Mouse (Mus musculus): ENCODE measurements at regions not wholly inside any gene's neighbourhood (a gene's known extent, or its start where the extent isn't known, plus 50 kb on each side); places are given as distances from the start of the nearest gene placed in this dataset.

DNA sequence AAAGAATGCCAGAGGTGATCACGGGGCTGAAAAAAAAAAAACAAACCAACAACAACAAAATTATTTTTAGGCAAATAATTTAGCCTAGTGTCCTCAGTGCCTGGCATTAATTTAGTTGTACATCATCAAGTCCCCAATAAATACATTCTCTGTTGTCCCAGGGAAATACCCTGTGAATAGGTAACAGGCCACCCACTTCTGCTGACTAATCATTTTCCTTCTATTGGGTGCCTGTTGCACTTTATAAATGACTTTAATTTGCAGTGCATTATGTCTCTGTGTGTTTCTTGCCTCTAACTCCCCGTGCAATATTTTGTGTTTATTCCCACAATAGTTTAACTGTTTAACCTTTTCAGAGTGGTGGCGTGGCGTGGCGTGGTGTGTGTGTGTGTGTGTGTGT, 168.9 kb downstream of the Cbln1 start:
- Histone ChIP-seq H3K27me3 (ENCODE audit: control insufficient read depth, insufficient read depth, low read length) (no peaks in the 10 kb centered on the region), H3K4me1 (ENCODE audit: control insufficient read depth, insufficient read depth, low read length) (no peaks in the 10 kb centered on the region), H3K36me3 (ENCODE audit: control insufficient read depth, insufficient read depth, low read length) (no peaks in the 10 kb centered on the region), H3K9me3 (replicated peaks; ENCODE audit: control insufficient read depth, low read length) (no peaks in the 10 kb centered on the region), H3K4me2 (no peak overlapping the region), H3K27ac (ENCODE audit: low read depth, low read length) (no peak overlapping the region), H3K9ac (ENCODE audit: low read depth, low read length) (no peak overlapping the region), H3K4me3 (ENCODE audit: low read depth, low read length) (no peak overlapping the region)
- WGBS (ENCODE audit: insufficient replicate concordance), result 85% methylated on average over 5 of the region's 5 CpGs
- ATAC-seq (replicated peaks; ENCODE audit: insufficient number of reproducible peaks, low FRiP score, low TSS enrichment), result no peak

DNA sequence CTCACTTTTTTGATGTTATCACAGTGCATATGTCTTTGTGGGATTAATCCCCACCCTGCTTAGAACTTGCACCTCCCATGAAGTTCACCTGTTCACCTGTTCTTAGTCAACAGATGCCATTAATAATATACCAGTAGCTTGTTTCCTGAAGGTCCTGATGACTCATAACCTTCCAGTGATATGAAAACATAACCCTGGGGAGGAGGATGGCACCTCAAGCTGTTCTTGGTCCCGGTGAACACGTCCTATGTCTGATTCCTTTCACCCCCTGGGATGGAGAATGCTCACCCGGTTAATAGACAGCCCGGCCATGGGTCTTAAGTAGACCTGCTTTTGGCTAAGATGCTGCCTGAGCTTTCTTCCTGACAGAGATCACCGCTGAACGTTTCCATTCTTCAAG, 174.6 kb downstream of the Cbln1 start:
- no peak for ATAC-seq (replicated peaks; ENCODE audit: insufficient number of reproducible peaks, low FRiP score, low TSS enrichment)
- Histone ChIP-seq H3K36me3 (ENCODE audit: control insufficient read depth, insufficient read depth, low read length) (no peaks in the 10 kb centered on the region), H3K4me3 (ENCODE audit: low read depth, low read length) (no peak overlapping the region), H3K27me3 (ENCODE audit: control insufficient read depth, insufficient read depth, low read length) (no peaks in the 10 kb centered on the region), H3K4me2 (no peak overlapping the region), H3K4me1 (ENCODE audit: control insufficient read depth, insufficient read depth, low read length) (no peaks in the 10 kb centered on the region), H3K9ac (ENCODE audit: low read depth, low read length) (no peak overlapping the region), H3K9me3 (replicated peaks; ENCODE audit: control insufficient read depth, low read length) (no peaks in the 10 kb centered on the region), H3K27ac (ENCODE audit: low read depth, low read length) (no peak overlapping the region)
- WGBS (ENCODE audit: insufficient replicate concordance), result 74% methylated on average over 6 of the region's 6 CpGs

DNA sequence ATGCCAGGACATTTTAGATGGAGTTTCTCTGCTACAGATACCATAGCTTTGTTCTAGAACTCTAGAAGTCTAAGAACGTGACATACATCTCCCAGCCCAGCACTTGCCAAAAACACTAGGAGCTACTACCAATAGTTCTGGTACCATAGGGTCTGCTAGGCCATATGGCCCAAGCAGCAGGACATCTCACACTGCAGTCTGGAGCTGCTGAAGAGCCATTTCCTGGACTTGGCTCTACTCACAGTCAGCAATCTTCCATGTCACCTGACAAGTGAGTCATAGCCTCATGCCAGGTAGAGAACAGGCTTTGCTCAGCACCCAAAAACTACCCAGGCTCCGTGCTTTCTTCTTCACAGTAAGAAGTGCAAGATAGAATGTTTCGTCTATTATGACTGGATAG, 175.1 kb downstream of the Cbln1 start:
- H3K27ac ChIP-seq (ENCODE audit: low read depth, low read length), result no peak overlapping the region
- H3K4me2 ChIP-seq, result no peak overlapping the region
- no peaks in the 10 kb centered on the region for H3K27me3 ChIP-seq (ENCODE audit: control insufficient read depth, insufficient read depth, low read length)
- H3K4me1 ChIP-seq (ENCODE audit: control insufficient read depth, insufficient read depth, low read length), result no peaks in the 10 kb centered on the region
- no peak overlapping the region for H3K4me3 ChIP-seq (ENCODE audit: low read depth, low read length)
- H3K9ac ChIP-seq (ENCODE audit: low read depth, low read length), result no peak overlapping the region
- no peaks in the 10 kb centered on the region for H3K36me3 ChIP-seq (ENCODE audit: control insufficient read depth, insufficient read depth, low read length)
- 85% methylated on average over 3 of the region's 3 CpGs for WGBS (ENCODE audit: insufficient replicate concordance)
- no peak for ATAC-seq (replicated peaks; ENCODE audit: insufficient number of reproducible peaks, low FRiP score, low TSS enrichment)
- H3K9me3 ChIP-seq (replicated peaks; ENCODE audit: control insufficient read depth, low read length), result no peaks in the 10 kb centered on the region

DNA sequence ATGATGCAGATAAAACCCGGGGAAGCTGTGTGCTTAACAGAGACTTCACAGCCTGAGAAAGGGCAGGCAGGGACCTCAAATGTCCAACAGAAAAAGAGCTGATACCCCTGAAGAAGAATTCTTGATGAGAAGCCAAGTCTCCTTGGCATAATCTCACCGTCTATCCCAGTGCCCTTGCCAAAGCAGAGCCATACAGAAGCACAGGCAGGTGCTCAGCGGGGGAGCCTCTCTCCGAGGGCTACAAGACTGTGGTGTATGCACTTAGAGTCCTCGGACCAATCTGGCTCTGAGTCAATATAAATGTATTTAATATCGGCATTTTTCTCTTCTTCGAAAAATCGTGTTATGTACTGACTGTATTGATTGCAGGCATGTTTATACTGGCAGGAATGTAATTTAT, 186.3 kb downstream of the Cbln1 start:
- no peaks in the 10 kb centered on the region for H3K4me1 ChIP-seq (ENCODE audit: control insufficient read depth, insufficient read depth, low read length)
- H3K36me3 ChIP-seq (ENCODE audit: control insufficient read depth, insufficient read depth, low read length), result no peaks in the 10 kb centered on the region
- H3K27ac ChIP-seq (ENCODE audit: low read depth, low read length), result no peak overlapping the region
- H3K27me3 ChIP-seq (ENCODE audit: control insufficient read depth, insufficient read depth, low read length), result no peaks in the 10 kb centered on the region
- WGBS (ENCODE audit: insufficient replicate concordance), result 78% methylated on average over 8 of the region's 8 CpGs
- no peak for ATAC-seq (replicated peaks; ENCODE audit: insufficient number of reproducible peaks, low FRiP score, low TSS enrichment)
- H3K9ac ChIP-seq (ENCODE audit: low read depth, low read length), result no peak overlapping the region
- no peak overlapping the region for H3K4me2 ChIP-seq
- H3K4me3 ChIP-seq (ENCODE audit: low read depth, low read length), result no peak overlapping the region
- H3K9me3 ChIP-seq (replicated peaks; ENCODE audit: control insufficient read depth, low read length), result no peaks in the 10 kb centered on the region

DNA sequence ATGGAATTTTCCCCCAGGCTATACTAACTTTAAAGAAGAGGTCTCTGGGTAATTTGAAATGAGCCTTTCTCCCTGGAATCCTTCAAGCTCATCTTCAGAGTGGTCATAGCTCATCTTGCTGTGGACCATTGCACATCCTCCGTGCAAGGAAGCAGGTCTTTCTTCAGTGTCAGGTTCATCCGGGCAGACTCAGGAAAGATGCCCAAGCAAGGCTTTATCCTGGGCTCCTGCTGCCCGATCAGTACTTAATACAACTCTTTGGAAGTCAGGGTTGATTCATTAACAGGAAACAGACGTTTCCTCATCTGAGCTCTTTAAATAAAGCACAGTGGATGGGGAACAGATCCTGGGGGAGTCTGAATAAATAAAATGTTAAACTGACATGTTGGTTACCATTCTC, 188.1 kb downstream of the Cbln1 start:
- Histone ChIP-seq H3K4me3 (ENCODE audit: low read depth, low read length) (no peak overlapping the region), H3K9me3 (replicated peaks; ENCODE audit: control insufficient read depth, low read length) (no peaks in the 10 kb centered on the region), H3K4me1 (ENCODE audit: control insufficient read depth, insufficient read depth, low read length) (no peaks in the 10 kb centered on the region), H3K27ac (ENCODE audit: low read depth, low read length) (no peak overlapping the region), H3K27me3 (ENCODE audit: control insufficient read depth, insufficient read depth, low read length) (no peaks in the 10 kb centered on the region), H3K36me3 (ENCODE audit: control insufficient read depth, insufficient read depth, low read length) (no peaks in the 10 kb centered on the region), H3K4me2 (no peak overlapping the region), H3K9ac (ENCODE audit: low read depth, low read length) (no peak overlapping the region)
- 58% methylated on average over 4 of the region's 4 CpGs for WGBS (ENCODE audit: insufficient replicate concordance)
- ATAC-seq (replicated peaks; ENCODE audit: insufficient number of reproducible peaks, low FRiP score, low TSS enrichment), result no peak

DNA sequence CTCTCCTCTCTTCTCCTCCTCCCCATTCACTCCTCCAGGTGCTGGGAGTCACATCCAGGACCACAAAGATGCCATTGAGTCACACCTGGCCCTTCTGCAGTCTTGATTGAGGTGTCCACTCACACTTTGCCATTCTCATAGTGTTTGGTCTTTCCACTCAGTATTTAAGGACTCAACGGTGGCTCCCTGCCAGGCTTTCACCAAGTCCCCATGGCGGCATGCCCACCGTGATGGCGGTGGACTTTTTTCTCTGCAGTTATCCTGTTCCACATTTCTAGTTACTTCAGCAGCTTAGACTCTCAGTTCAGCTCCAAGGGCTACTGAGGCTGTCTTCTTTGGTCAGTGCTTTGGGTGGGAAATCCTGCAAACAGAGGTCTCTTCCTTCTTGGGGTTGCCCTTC, 189.9 kb downstream of the Cbln1 start:
- 95% methylated on average over 4 of the region's 4 CpGs for WGBS (ENCODE audit: insufficient replicate concordance)
- no peak for ATAC-seq (replicated peaks; ENCODE audit: insufficient number of reproducible peaks, low FRiP score, low TSS enrichment)
- Histone ChIP-seq H3K4me1 (ENCODE audit: control insufficient read depth, insufficient read depth, low read length) (no peaks in the 10 kb centered on the region), H3K4me3 (ENCODE audit: low read depth, low read length) (no peak overlapping the region), H3K27me3 (ENCODE audit: control insufficient read depth, insufficient read depth, low read length) (no peaks in the 10 kb centered on the region), H3K27ac (ENCODE audit: low read depth, low read length) (no peak overlapping the region), H3K4me2 (no peak overlapping the region), H3K9me3 (replicated peaks; ENCODE audit: control insufficient read depth, low read length) (no peaks in the 10 kb centered on the region), H3K9ac (ENCODE audit: low read depth, low read length) (no peak overlapping the region), H3K36me3 (ENCODE audit: control insufficient read depth, insufficient read depth, low read length) (no peaks in the 10 kb centered on the region)

DNA sequence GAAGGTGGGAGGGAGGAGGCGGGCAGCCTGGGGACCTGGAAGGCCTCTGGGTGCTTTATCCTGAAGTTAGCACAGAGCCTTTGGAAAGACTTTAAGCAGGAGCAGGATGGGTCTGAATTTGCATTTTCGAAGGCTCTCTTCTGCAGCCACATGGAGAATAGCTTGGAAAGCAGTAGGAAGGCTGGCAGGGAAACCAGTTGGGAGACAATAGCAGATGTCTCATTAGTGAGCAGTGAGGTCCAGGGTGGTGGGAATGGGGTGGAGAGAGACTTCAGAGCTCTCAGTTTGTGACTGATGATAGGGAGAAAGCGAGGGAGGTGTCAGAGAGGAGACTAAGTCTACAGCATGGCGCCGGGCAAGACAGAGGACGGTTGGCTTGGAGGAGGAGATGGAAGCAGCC, 199.1 kb downstream of the Cbln1 start:
- ATAC-seq (replicated peaks; ENCODE audit: insufficient number of reproducible peaks, low FRiP score, low TSS enrichment), result no peak
- H3K9ac ChIP-seq (ENCODE audit: low read depth, low read length), result no peak overlapping the region
- H3K9me3 ChIP-seq (replicated peaks; ENCODE audit: control insufficient read depth, low read length), result no peaks in the 10 kb centered on the region
- H3K27ac ChIP-seq (ENCODE audit: low read depth, low read length), result no peak overlapping the region
- H3K36me3 ChIP-seq (ENCODE audit: control insufficient read depth, insufficient read depth, low read length), result no peaks in the 10 kb centered on the region
- no peak overlapping the region for H3K4me2 ChIP-seq
- WGBS (ENCODE audit: insufficient replicate concordance), result 59% methylated on average over 6 of the region's 6 CpGs
- H3K4me1 ChIP-seq (ENCODE audit: control insufficient read depth, insufficient read depth, low read length), result peaks cover 14% of the 10 kb centered on the region; the same call in 1 of the 2 replicates
- H3K27me3 ChIP-seq (ENCODE audit: control insufficient read depth, insufficient read depth, low read length), result no peaks in the 10 kb centered on the region
- no peak overlapping the region for H3K4me3 ChIP-seq (ENCODE audit: low read depth, low read length)

DNA sequence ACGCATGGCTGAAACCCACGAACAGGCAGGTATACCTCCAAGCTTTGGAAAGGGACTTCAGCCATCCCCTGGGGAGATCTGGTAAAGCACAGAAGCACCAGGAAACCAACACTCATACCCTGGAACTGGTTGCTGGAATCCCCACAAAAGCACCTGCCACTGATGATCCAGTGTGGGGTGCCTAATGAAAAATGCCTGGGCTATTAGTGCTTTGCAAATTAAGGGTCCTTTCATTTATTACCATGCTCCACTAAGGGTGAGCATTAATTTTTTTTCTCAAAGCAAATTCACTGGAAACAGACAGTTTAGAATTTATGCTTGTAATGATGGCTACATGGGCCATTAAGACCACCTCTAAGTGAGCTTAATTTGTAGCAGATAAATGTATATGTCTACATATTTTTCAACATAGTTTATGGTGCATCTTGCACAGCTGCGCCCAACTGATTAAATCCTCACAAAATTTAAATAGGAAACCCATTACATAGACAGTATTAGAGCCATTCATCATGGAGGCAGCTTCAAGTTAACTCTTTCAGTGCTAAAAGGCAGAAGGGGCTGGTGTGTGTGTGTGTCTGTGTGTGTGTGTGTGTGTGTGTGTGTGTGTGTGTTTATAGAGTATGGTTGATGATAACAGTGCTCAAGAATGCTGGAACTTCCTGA, 201.8 kb downstream of the Cbln1 start:
- no peaks in the 10 kb centered on the region for H3K27me3 ChIP-seq (ENCODE audit: control insufficient read depth, insufficient read depth, low read length)
- H3K4me3 ChIP-seq (ENCODE audit: low read depth, low read length), result no peak overlapping the region
- no peak for ATAC-seq (replicated peaks; ENCODE audit: insufficient number of reproducible peaks, low FRiP score, low TSS enrichment)
- WGBS (ENCODE audit: insufficient replicate concordance), result 81% methylated on average over 3 of the region's 3 CpGs
- H3K4me2 ChIP-seq, result no peak overlapping the region
- H3K36me3 ChIP-seq (ENCODE audit: control insufficient read depth, insufficient read depth, low read length), result no peaks in the 10 kb centered on the region
- H3K9me3 ChIP-seq (replicated peaks; ENCODE audit: control insufficient read depth, low read length), result no peaks in the 10 kb centered on the region
- H3K4me1 ChIP-seq (ENCODE audit: control insufficient read depth, insufficient read depth, low read length), result peaks cover 14% of the 10 kb centered on the region; the same call in 1 of the 2 replicates
- H3K27ac ChIP-seq (ENCODE audit: low read depth, low read length), result no peak overlapping the region
- no peak overlapping the region for H3K9ac ChIP-seq (ENCODE audit: low read depth, low read length)

DNA sequence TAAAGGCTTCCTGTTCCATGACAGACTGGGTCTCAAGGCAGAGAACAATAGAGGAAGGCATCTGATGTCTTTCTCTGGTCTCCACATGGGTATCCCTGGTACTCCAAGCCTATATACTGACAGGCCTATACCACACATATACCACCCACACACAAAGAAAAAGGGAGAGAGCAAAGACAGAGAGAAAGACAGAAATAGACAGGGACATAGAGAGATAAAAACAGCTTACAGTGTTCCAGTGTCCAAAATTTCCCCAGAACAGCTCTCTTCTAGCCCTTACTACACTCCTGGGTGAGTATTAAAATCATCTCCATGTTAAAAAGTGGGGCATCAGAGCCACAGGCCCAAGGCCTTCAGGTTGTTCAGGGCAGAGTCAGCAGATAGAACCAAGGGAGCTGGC, 204.2 kb downstream of the Cbln1 start:
- no peak for ATAC-seq (replicated peaks; ENCODE audit: insufficient number of reproducible peaks, low FRiP score, low TSS enrichment)

More for the DNA sequence above, 204.2 kb downstream of the Cbln1 start:
- no peaks in the 10 kb centered on the region for H3K36me3 ChIP-seq (ENCODE audit: control insufficient read depth, insufficient read depth, low read length)
- no peak overlapping the region for H3K4me3 ChIP-seq (ENCODE audit: low read depth, low read length)
- H3K27me3 ChIP-seq (ENCODE audit: control insufficient read depth, insufficient read depth, low read length), result no peaks in the 10 kb centered on the region
- H3K9ac ChIP-seq (ENCODE audit: low read depth, low read length), result no peak overlapping the region
- no peak overlapping the region for H3K4me2 ChIP-seq
- peaks cover under 1% of the 10 kb centered on the region; the same call in 1 of the 2 replicates for H3K4me1 ChIP-seq (ENCODE audit: control insufficient read depth, insufficient read depth, low read length)
- no peaks in the 10 kb centered on the region for H3K9me3 ChIP-seq (replicated peaks; ENCODE audit: control insufficient read depth, low read length)
- no peak overlapping the region for H3K27ac ChIP-seq (ENCODE audit: low read depth, low read length)

Measured in heart, embryonic 11.5 days (tissue).